Mouse (Mus musculus) forebrain, embryonic 12.5 days (tissue): ENCODE measurements around the gene Abtb2. TPM values are rescaled to one million over a fixed set of nuclear protein-coding genes. Genes with fewer than 3 reads are reported as not detected.

Source experiments
- ATAC-seq: fragments of 200-750 bp; cut with Nextera tagmentation; 2 replicates; pipeline ENCODE4 v1.8.0; 2017; ENCODE audit warnings: moderate TSS enrichment; ENCODE audit not compliant: low FRiP score
- H3K27ac ChIP-seq: fragments of 300-500 bp; sonication (generic); 2 replicates; pipeline ENCODE4 v1.5.1; 2016; ENCODE audit warnings: mild to moderate bottlenecking
- H3K27me3 ChIP-seq: fragments of 300-500 bp; sonication (generic); 2 replicates; pipeline ENCODE4 v1.6.1; 2016; ENCODE audit warnings: mild to moderate bottlenecking
- H3K36me3 ChIP-seq: fragments of 300-500 bp; sonication (generic); replicated peaks from 2 replicates; pipeline ENCODE4 v1.6.1; 2016; ENCODE audit warnings: mild to moderate bottlenecking
- H3K4me1 ChIP-seq: fragments of 300-500 bp; sonication (generic); 2 replicates; pipeline ENCODE4 v1.6.1; 2016
- H3K4me2 ChIP-seq: fragments of 300-500 bp; sonication (generic); 2 replicates; pipeline ENCODE4 v1.6.1; 2016; ENCODE audit warnings: mild to moderate bottlenecking, moderate library complexity
- H3K4me3 ChIP-seq: fragments of 300-500 bp; sonication (generic); replicated peaks from 2 replicates; pipeline ENCODE4 v1.5.1; 2016; ENCODE audit warnings: mild to moderate bottlenecking
- H3K9ac ChIP-seq: fragments of 300-500 bp; sonication (generic); 2 replicates; pipeline ENCODE4 v1.6.1; 2016; ENCODE audit warnings: mild to moderate bottlenecking
- H3K9me3 ChIP-seq: fragments of 300-500 bp; sonication (generic); 2 replicates; pipeline ENCODE4 v1.6.1; 2016
- WGBS: fragments of 180-500 bp; shearing (Covaris S2); methylation state at CpG from one replicate; pipeline ENCODE4 v1.1.7; 2016; 5-methylcytosine and 5-hydroxymethylcytosine counted together
- polyA plus RNA-seq: library from polyadenylated mRNA; unstranded; fragments of >200 nt; fragmentation: Nextera tagmentation; extraction: Ambion mirVana; gene quantifications from 2 replicates; pipeline ENCODE4 v1.2.1, GENCODE M21; 2016

The Abtb2 gene
- polyA plus RNA-seq, 1 experiment from 2014 or later = 14.9 TPM

- WGBS = 90% methylated on average over 4 of the region's 4 CpGs
- no peak for ATAC-seq
- Histone ChIP-seq H3K27me3 (no peaks in the 10 kb centered on the region), H3K36me3 (no peaks in the 10 kb centered on the region), H3K4me2 (no peak overlapping the region), H3K9me3 (no peaks in the 10 kb centered on the region), H3K27ac (no peak overlapping the region), H3K4me1 (peaks cover 30% of the 10 kb centered on the region), H3K4me3 (no peak overlapping the region), H3K9ac (no peak overlapping the region)
Observed at GRCm38 (mm10) chr2:103673609-103674008, 107.5 kb downstream of the Abtb2 start.

GRCm38 (mm10) chr2:103675391-103675790, 109.3 kb downstream of the Abtb2 start:
- no peak overlapping the region for H3K27ac ChIP-seq
- H3K27me3 ChIP-seq = no peaks in the 10 kb centered on the region
- WGBS = 91% methylated on average over 5 of the region's 5 CpGs
- no peak overlapping the region for H3K4me2 ChIP-seq
- no peaks in the 10 kb centered on the region for H3K36me3 ChIP-seq
- peaks cover 19% of the 10 kb centered on the region for H3K4me1 ChIP-seq
- H3K9ac ChIP-seq = no peak overlapping the region
- H3K4me3 ChIP-seq = no peak overlapping the region
- no peak for ATAC-seq
- H3K9me3 ChIP-seq = no peaks in the 10 kb centered on the region

GRCm38 (mm10) chr2:103676808-103677207, 110.7 kb downstream of the Abtb2 start:
- WGBS = 78% methylated on average over 2 of the region's 2 CpGs
- Histone ChIP-seq H3K4me2 (no peak overlapping the region), H3K27ac (no peak overlapping the region), H3K27me3 (no peaks in the 10 kb centered on the region), H3K9ac (no peak overlapping the region), H3K9me3 (no peaks in the 10 kb centered on the region), H3K36me3 (no peaks in the 10 kb centered on the region), H3K4me3 (no peak overlapping the region), H3K4me1 (peaks cover 15% of the 10 kb centered on the region; the same call in 1 of the 2 replicates)
- no peak for ATAC-seq

GRCm38 (mm10) chr2:103677614-103678369, 111.7 kb downstream of the Abtb2 start:
- H3K27me3 ChIP-seq = no peaks in the 10 kb centered on the region
- no peak overlapping the region for H3K4me2 ChIP-seq
- H3K4me3 ChIP-seq = no peak overlapping the region
- 76% methylated on average over 7 of the region's 7 CpGs for WGBS
- no peaks in the 10 kb centered on the region for H3K36me3 ChIP-seq
- H3K27ac ChIP-seq = no peak overlapping the region
- no peak for ATAC-seq
- H3K4me1 ChIP-seq = peaks cover 23% of the 10 kb centered on the region
- H3K9ac ChIP-seq = no peak overlapping the region
- no peaks in the 10 kb centered on the region for H3K9me3 ChIP-seq

- Histone ChIP-seq H3K9me3 (no peaks in the 10 kb centered on the region), H3K4me3 (no peak overlapping the region), H3K36me3 (no peaks in the 10 kb centered on the region), H3K4me1 (peaks cover 26% of the 10 kb centered on the region), H3K4me2 (no peak overlapping the region), H3K9ac (no peak overlapping the region), H3K27me3 (no peaks in the 10 kb centered on the region), H3K27ac (no peak overlapping the region)
- no peak for ATAC-seq
- 86% methylated on average over 6 of the region's 6 CpGs for WGBS
Observed at GRCm38 (mm10) chr2:103678433-103678832, 112.3 kb downstream of the Abtb2 start.

- H3K4me1 ChIP-seq = peaks cover 33% of the 10 kb centered on the region
- no peak overlapping the region for H3K4me2 ChIP-seq
- H3K27me3 ChIP-seq = no peaks in the 10 kb centered on the region
- H3K4me3 ChIP-seq = no peak overlapping the region
- 83% methylated on average over 9 of the region's 9 CpGs for WGBS
- H3K27ac ChIP-seq = no peak overlapping the region
- no peak overlapping the region for H3K9ac ChIP-seq
- ATAC-seq = no peak
- no peaks in the 10 kb centered on the region for H3K9me3 ChIP-seq
- H3K36me3 ChIP-seq = 0 out of 2 replicates have a peak, but pooled peaks cover 3% of the 10 kb centered on the region
Observed at GRCm38 (mm10) chr2:103680364-103681110, 114.4 kb downstream of the Abtb2 start.

- 0 out of 2 replicates have a peak, but pooled peaks cover 3% of the 10 kb centered on the region for H3K36me3 ChIP-seq
- no peaks in the 10 kb centered on the region for H3K9me3 ChIP-seq
- no peak overlapping the region for H3K9ac ChIP-seq
- no peak overlapping the region for H3K27ac ChIP-seq
- WGBS = 92% methylated on average over 5 of the region's 5 CpGs
- no peak overlapping the region for H3K4me3 ChIP-seq
- peaks cover 33% of the 10 kb centered on the region for H3K4me1 ChIP-seq
- no peaks in the 10 kb centered on the region for H3K27me3 ChIP-seq
- no peak overlapping the region for H3K4me2 ChIP-seq
- no peak for ATAC-seq
Observed at GRCm38 (mm10) chr2:103681149-103681548, 115.0 kb downstream of the Abtb2 start.

GRCm38 (mm10) chr2:103682261-103682722, 116.2 kb downstream of the Abtb2 start:
- Histone ChIP-seq H3K4me3 (no peak overlapping the region), H3K36me3 (0 out of 2 replicates have a peak, but pooled peaks cover 3% of the 10 kb centered on the region), H3K27me3 (no peaks in the 10 kb centered on the region), H3K9me3 (no peaks in the 10 kb centered on the region), H3K9ac (no peak overlapping the region), H3K4me1 (peaks cover 34% of the 10 kb centered on the region), H3K27ac (no peak overlapping the region), H3K4me2 (no peak overlapping the region)
- no peak for ATAC-seq
- 84% methylated on average over 9 of the region's 9 CpGs for WGBS

- ATAC-seq = peak; percentile 36; the same call in 1 of the 2 replicates
Observed at GRCm38 (mm10) chr2:103682927-103683442, 116.9 kb downstream of the Abtb2 start.

GRCm38 (mm10) chr2:103684431-103684830, 118.3 kb downstream of the Abtb2 start:
- 88% methylated on average over 2 of the region's 2 CpGs for WGBS

More at GRCm38 (mm10) chr2:103682927-103683442, 116.9 kb downstream of the Abtb2 start:
- no peaks in the 10 kb centered on the region for H3K9me3 ChIP-seq
- no peak overlapping the region for H3K4me2 ChIP-seq
- H3K9ac ChIP-seq = no peak overlapping the region
- 0 out of 2 replicates have a peak, but pooled peaks cover 3% of the 10 kb centered on the region for H3K36me3 ChIP-seq
- H3K27ac ChIP-seq = no peak overlapping the region
- no peaks in the 10 kb centered on the region for H3K27me3 ChIP-seq
- peaks cover 27% of the 10 kb centered on the region for H3K4me1 ChIP-seq
- WGBS = 76% methylated on average over 9 of the region's 9 CpGs
- no peak overlapping the region for H3K4me3 ChIP-seq

GRCm38 (mm10) chr2:103684926-103685577, 118.9 kb downstream of the Abtb2 start:
- WGBS = 68% methylated on average over 7 of the region's 7 CpGs
- Histone ChIP-seq H3K9ac (no peak overlapping the region), H3K27ac (no peak overlapping the region)

More at GRCm38 (mm10) chr2:103684431-103684830, 118.3 kb downstream of the Abtb2 start:
- H3K27ac ChIP-seq = no peak overlapping the region
- H3K27me3 ChIP-seq = no peaks in the 10 kb centered on the region
- H3K4me3 ChIP-seq = no peak overlapping the region
- peaks cover 24% of the 10 kb centered on the region for H3K4me1 ChIP-seq
- no peak overlapping the region for H3K9ac ChIP-seq
- H3K4me2 ChIP-seq = no peak overlapping the region
- no peaks in the 10 kb centered on the region for H3K9me3 ChIP-seq
- ATAC-seq = no peak
- H3K36me3 ChIP-seq = 0 out of 2 replicates have a peak, but pooled peaks cover 3% of the 10 kb centered on the region

GRCm38 (mm10) chr2:103685581-103685980, 119.5 kb downstream of the Abtb2 start:
- Histone ChIP-seq H3K36me3 (0 out of 2 replicates have a peak, but pooled peaks cover 3% of the 10 kb centered on the region), H3K4me1 (peaks cover 28% of the 10 kb centered on the region), H3K4me2 (no peak overlapping the region), H3K4me3 (no peak overlapping the region), H3K9ac (no peak overlapping the region), H3K9me3 (no peaks in the 10 kb centered on the region), H3K27me3 (no peaks in the 10 kb centered on the region), H3K27ac (no peak overlapping the region)
- no peak for ATAC-seq
- 90% methylated on average over 4 of the region's 4 CpGs for WGBS

More at GRCm38 (mm10) chr2:103684926-103685577, 118.9 kb downstream of the Abtb2 start:
- Histone ChIP-seq H3K4me3 (no peak overlapping the region), H3K4me2 (no peak overlapping the region), H3K36me3 (0 out of 2 replicates have a peak, but pooled peaks cover 3% of the 10 kb centered on the region), H3K4me1 (peaks cover 23% of the 10 kb centered on the region), H3K27me3 (no peaks in the 10 kb centered on the region), H3K9me3 (no peaks in the 10 kb centered on the region)
- no peak for ATAC-seq
